Mouse (Mus musculus): ENCODE results near the gene Ccdc60. TPM values are rescaled to one million over a fixed set of nuclear protein-coding genes. Genes with fewer than 3 reads are reported as not detected.

The Ccdc60 gene
- polyA plus RNA-seq, 1 experiment from 2014 or later: 0.94 TPM

GRCm38 (mm10) chr5:116231841-116232643, 56.7 kb downstream of the Ccdc60 start:
- ATAC-seq (ENCODE audit: insufficient number of reproducible peaks, insufficient read depth, low FRiP score, low TSS enrichment, low read depth): no peak
- 0 out of 2 replicates have a peak overlapping the region, but pooled peaks have one; percentile 9 for H3K4me3 ChIP-seq

GRCm38 (mm10) chr5:116228414-116228813, 60.4 kb downstream of the Ccdc60 start:
- peaks cover 15% of the 10 kb centered on the region for H3K4me1 ChIP-seq
- H3K27ac ChIP-seq: no peak overlapping the region
- no peaks in the 10 kb centered on the region for H3K9me3 ChIP-seq
- no peak overlapping the region for H3K4me3 ChIP-seq
- 71% methylated on average over 6 of the region's 6 CpGs for WGBS
- no peaks in the 10 kb centered on the region for H3K27me3 ChIP-seq
- H3K36me3 ChIP-seq: no peaks in the 10 kb centered on the region
- ATAC-seq (ENCODE audit: insufficient number of reproducible peaks, insufficient read depth, low FRiP score, low TSS enrichment, low read depth): no peak
- H3K4me2 ChIP-seq: no peak overlapping the region
- H3K9ac ChIP-seq: no peak overlapping the region

More at GRCm38 (mm10) chr5:116231841-116232643, 56.7 kb downstream of the Ccdc60 start:
- Histone ChIP-seq H3K36me3 (no peaks in the 10 kb centered on the region), H3K27me3 (no peaks in the 10 kb centered on the region), H3K4me2 (peak overlapping the region; percentile 51), H3K9ac (peak overlapping the region; percentile 40; the same call in 1 of the 2 replicates), H3K4me1 (peaks cover 20% of the 10 kb centered on the region), H3K9me3 (no peaks in the 10 kb centered on the region), H3K27ac (no peak overlapping the region)
- 15% methylated on average over 19 of the region's 19 CpGs for WGBS

GRCm38 (mm10) chr5:116224023-116224422, 64.8 kb downstream of the Ccdc60 start:
- Histone ChIP-seq H3K27me3 (no peaks in the 10 kb centered on the region), H3K36me3 (no peaks in the 10 kb centered on the region), H3K4me2 (no peak overlapping the region), H3K27ac (no peak overlapping the region), H3K9me3 (no peaks in the 10 kb centered on the region), H3K4me1 (no peaks in the 10 kb centered on the region), H3K4me3 (no peak overlapping the region), H3K9ac (no peak overlapping the region)
- ATAC-seq (ENCODE audit: insufficient number of reproducible peaks, insufficient read depth, low FRiP score, low TSS enrichment, low read depth): no peak
- WGBS: 72% methylated on average over 6 of the region's 6 CpGs

- Histone ChIP-seq H3K27ac (no peak overlapping the region), H3K36me3 (no peaks in the 10 kb centered on the region), H3K4me2 (no peak overlapping the region), H3K4me1 (no peaks in the 10 kb centered on the region), H3K9ac (no peak overlapping the region), H3K4me3 (no peak overlapping the region), H3K27me3 (no peaks in the 10 kb centered on the region), H3K9me3 (no peaks in the 10 kb centered on the region)
- WGBS: 91% methylated on average over 3 of the region's 3 CpGs
- ATAC-seq (ENCODE audit: insufficient number of reproducible peaks, insufficient read depth, low FRiP score, low TSS enrichment, low read depth): no peak
Measured at GRCm38 (mm10) chr5:116221916-116222315, 66.9 kb downstream of the Ccdc60 start.

GRCm38 (mm10) chr5:116219288-116219687, 69.5 kb downstream of the Ccdc60 start:
- no peaks in the 10 kb centered on the region for H3K9me3 ChIP-seq
- H3K4me2 ChIP-seq: no peak overlapping the region
- no peak for ATAC-seq (ENCODE audit: insufficient number of reproducible peaks, insufficient read depth, low FRiP score, low TSS enrichment, low read depth)
- no peak overlapping the region for H3K4me3 ChIP-seq
- H3K4me1 ChIP-seq: no peaks in the 10 kb centered on the region
- no peak overlapping the region for H3K9ac ChIP-seq
- H3K36me3 ChIP-seq: no peaks in the 10 kb centered on the region
- 76% methylated on average over 7 of the region's 7 CpGs for WGBS
- H3K27me3 ChIP-seq: no peaks in the 10 kb centered on the region
- H3K27ac ChIP-seq: no peak overlapping the region

- no peak overlapping the region for H3K27ac ChIP-seq
- H3K27me3 ChIP-seq: no peaks in the 10 kb centered on the region
- H3K9me3 ChIP-seq: no peaks in the 10 kb centered on the region
- no peaks in the 10 kb centered on the region; the same call in 1 of the 2 replicates for H3K4me1 ChIP-seq
- no peak overlapping the region for H3K4me3 ChIP-seq
- no peak overlapping the region for H3K4me2 ChIP-seq
- ATAC-seq (ENCODE audit: insufficient number of reproducible peaks, insufficient read depth, low FRiP score, low TSS enrichment, low read depth): no peak
- WGBS: 68% methylated on average over 5 of the region's 5 CpGs
- no peak overlapping the region for H3K9ac ChIP-seq
- H3K36me3 ChIP-seq: no peaks in the 10 kb centered on the region
Measured at GRCm38 (mm10) chr5:116212706-116213105, 76.1 kb downstream of the Ccdc60 start.

GRCm38 (mm10) chr5:116209378-116210091, 79.2 kb downstream of the Ccdc60 start:
- Histone ChIP-seq H3K27me3 (no peaks in the 10 kb centered on the region), H3K27ac (no peak overlapping the region), H3K9me3 (no peaks in the 10 kb centered on the region), H3K4me1 (peaks cover 4% of the 10 kb centered on the region; the same call in 1 of the 2 replicates), H3K36me3 (no peaks in the 10 kb centered on the region), H3K9ac (no peak overlapping the region), H3K4me3 (no peak overlapping the region), H3K4me2 (no peak overlapping the region)
- 49% methylated on average over 10 of the region's 11 CpGs for WGBS
- no peak for ATAC-seq (ENCODE audit: insufficient number of reproducible peaks, insufficient read depth, low FRiP score, low TSS enrichment, low read depth)

DNA sequence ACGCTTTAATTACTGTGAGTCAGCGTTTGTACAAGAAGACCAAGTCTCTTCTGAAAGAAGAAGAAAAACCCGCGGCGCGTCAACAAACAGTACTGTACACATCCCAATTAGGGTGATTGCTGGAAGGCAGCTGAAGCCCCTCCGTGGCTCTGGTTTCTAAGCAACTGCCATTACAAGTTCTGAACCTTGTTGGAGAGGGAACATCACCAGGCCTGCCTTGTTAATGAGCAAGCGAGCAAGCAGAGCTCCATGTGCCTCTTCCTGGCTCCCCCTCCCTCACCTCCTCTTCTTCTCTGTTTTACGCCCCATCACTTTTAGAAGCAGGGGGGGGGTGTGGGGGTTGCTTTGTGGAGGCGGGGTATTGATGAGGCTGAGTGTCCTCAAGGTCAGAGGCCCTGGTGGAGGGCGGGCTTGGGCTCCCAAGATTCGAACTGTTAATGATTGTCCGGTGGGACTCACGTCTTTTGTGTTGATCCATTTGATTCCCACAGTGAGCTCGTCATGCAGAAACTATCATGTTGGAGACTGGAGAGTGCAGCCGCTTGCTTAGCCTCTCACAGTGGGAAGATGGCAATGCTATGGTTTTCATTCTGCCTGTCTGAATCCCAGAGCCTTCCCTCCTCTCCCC, 79.9 kb downstream of the Ccdc60 start:
- Histone ChIP-seq H3K27me3 (no peaks in the 10 kb centered on the region), H3K36me3 (no peaks in the 10 kb centered on the region), H3K4me1 (peaks cover 4% of the 10 kb centered on the region; the same call in 1 of the 2 replicates), H3K4me2 (no peak overlapping the region), H3K27ac (no peak overlapping the region), H3K9me3 (no peaks in the 10 kb centered on the region), H3K9ac (no peak overlapping the region), H3K4me3 (no peak overlapping the region)
- whole genome bisulfite sequencing: 37% methylated on average over 16 of the region's 16 CpGs
- ATAC-seq (ENCODE audit: insufficient number of reproducible peaks, insufficient read depth, low FRiP score, low TSS enrichment, low read depth): no peak

DNA sequence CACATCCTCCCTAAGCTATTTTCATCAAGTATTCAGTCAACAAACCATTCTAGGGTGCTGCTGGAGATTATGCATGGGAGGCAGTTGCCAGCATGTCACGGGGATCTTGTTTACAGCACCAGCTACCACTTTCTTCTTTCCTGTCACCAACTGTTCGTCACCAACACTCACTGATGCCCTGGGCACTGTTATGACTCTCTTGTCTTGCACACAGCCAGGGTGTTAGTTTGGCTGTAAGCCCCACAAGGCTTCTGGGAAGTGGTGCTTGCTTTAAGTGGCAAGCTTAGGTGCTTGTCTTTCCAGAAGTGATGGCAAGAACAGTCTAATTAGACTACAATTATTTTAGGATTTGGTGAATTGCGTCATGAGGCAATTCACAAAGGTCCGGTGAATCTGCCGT, 86.1 kb downstream of the Ccdc60 start:
- Histone ChIP-seq H3K4me1 (0 out of 2 replicates have a peak, but pooled peaks cover 4% of the 10 kb centered on the region), H3K9ac (no peak overlapping the region), H3K4me3 (no peak overlapping the region), H3K36me3 (no peaks in the 10 kb centered on the region), H3K4me2 (no peak overlapping the region), H3K9me3 (no peaks in the 10 kb centered on the region), H3K27me3 (no peaks in the 10 kb centered on the region), H3K27ac (no peak overlapping the region)
- ATAC-seq (ENCODE audit: insufficient number of reproducible peaks, insufficient read depth, low FRiP score, low TSS enrichment, low read depth): no peak
- 78% methylated on average over 5 of the region's 5 CpGs for WGBS

- 37% methylated on average over 11 of the region's 11 CpGs for WGBS
Measured at GRCm38 (mm10) chr5:116194499-116194898, 94.3 kb downstream of the Ccdc60 start.

DNA sequence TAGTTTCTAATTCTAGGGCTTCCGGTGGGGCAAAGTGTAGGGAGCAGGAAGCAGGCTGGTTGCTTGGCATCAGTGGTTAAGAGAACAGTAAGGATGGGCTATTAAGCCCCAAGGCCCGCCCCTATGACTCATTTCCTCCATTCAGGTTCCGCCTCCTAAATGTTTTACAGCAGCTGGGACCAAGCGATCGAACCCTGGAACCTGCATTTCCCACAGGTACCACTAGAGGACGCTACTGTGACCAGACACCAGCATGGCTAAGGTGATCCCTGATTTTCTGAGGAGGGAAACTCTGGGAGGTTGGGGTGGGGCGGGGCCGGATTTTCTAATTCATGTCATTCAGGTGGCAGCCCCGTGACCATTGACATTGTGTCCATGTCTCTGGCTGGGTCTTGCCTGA, 96.1 kb downstream of the Ccdc60 start:
- peaks cover 6% of the 10 kb centered on the region for H3K27me3 ChIP-seq
- WGBS: 71% methylated on average over 9 of the region's 9 CpGs
- no peak for ATAC-seq (ENCODE audit: insufficient number of reproducible peaks, insufficient read depth, low FRiP score, low TSS enrichment, low read depth)
- H3K4me2 ChIP-seq: no peak overlapping the region
- no peak overlapping the region for H3K4me3 ChIP-seq
- H3K9me3 ChIP-seq: no peaks in the 10 kb centered on the region
- H3K9ac ChIP-seq: no peak overlapping the region
- no peaks in the 10 kb centered on the region for H3K36me3 ChIP-seq
- H3K27ac ChIP-seq: no peak overlapping the region
- peaks cover 5% of the 10 kb centered on the region for H3K4me1 ChIP-seq

More at GRCm38 (mm10) chr5:116194499-116194898, 94.3 kb downstream of the Ccdc60 start:
- H3K4me3 ChIP-seq: no peak overlapping the region
- no peak overlapping the region; the same call in 1 of the 2 replicates for H3K4me2 ChIP-seq
- no peak overlapping the region for H3K9ac ChIP-seq
- H3K36me3 ChIP-seq: no peaks in the 10 kb centered on the region
- H3K27ac ChIP-seq: no peak overlapping the region
- H3K27me3 ChIP-seq: peaks cover 6% of the 10 kb centered on the region
- no peak for ATAC-seq (ENCODE audit: insufficient number of reproducible peaks, insufficient read depth, low FRiP score, low TSS enrichment, low read depth)
- H3K4me1 ChIP-seq: peaks cover 5% of the 10 kb centered on the region
- no peaks in the 10 kb centered on the region for H3K9me3 ChIP-seq
